Mouse (Mus musculus): Measurements from ENCODE around the gene Tuba1a.
A peak's percentile ranks its signal among the peaks of the same experiment; 100 is the strongest.
"Not testable (repeated sequence)": the region's sequence is repeated elsewhere in the genome, so short reads cannot be mapped to it uniquely, and the experiment has no call there.

The Tuba1a gene

GRCm38 (mm10) chr15:98956000-98956399 lies 2.5 kb upstream of the Tuba1a start:
- DNase-seq (ENCODE audit: low spot score in 2 of 2) = no peak

GRCm38 (mm10) chr15:98955324-98955723 lies 1.8 kb upstream of the Tuba1a start:
- no peak for DNase-seq (ENCODE audit: low spot score in 2 of 2)

- DNase-seq (ENCODE audit: low spot score in 2 of 2) = peak in 1 of 2 experiments; percentile 57
Observed at GRCm38 (mm10) chr15:98954425-98955253, 1.1 kb upstream of the Tuba1a start.

GRCm38 (mm10) chr15:98952751-98953400 lies 627 bp downstream of the Tuba1a start:
- DNase-seq (ENCODE audit: low spot score in 2 of 2) = peak in 1 of 2 experiments; percentile 64

GRCm38 (mm10) chr15:98952063-98952455 lies 1.4 kb downstream of the Tuba1a start:
- no peak for DNase-seq (ENCODE audit: low spot score in 2 of 2)

GRCm38 (mm10) chr15:98951122-98952062 lies 2.1 kb downstream of the Tuba1a start:
- not testable (repeated sequence) for DNase-seq (ENCODE audit: low spot score in 2 of 2)

GRCm38 (mm10) chr15:98949607-98949892 lies 4.0 kb downstream of the Tuba1a start:
- DNase-seq (ENCODE audit: low spot score in 2 of 2) = no peak

- no peak for DNase-seq (ENCODE audit: low spot score in 2 of 2)
Observed at GRCm38 (mm10) chr15:98948857-98949606, 4.5 kb downstream of the Tuba1a start.

GRCm38 (mm10) chr15:98948382-98948781 lies 5.1 kb downstream of the Tuba1a start:
- DNase-seq (ENCODE audit: low spot score in 2 of 2) = no peak

GRCm38 (mm10) chr15:98947884-98948283 lies 5.6 kb downstream of the Tuba1a start:
- no peak for DNase-seq (ENCODE audit: low spot score in 2 of 2)

- no peak for DNase-seq (ENCODE audit: low spot score in 2 of 2)
Observed at GRCm38 (mm10) chr15:98943133-98943532, 10.4 kb downstream of the Tuba1a start.

GRCm38 (mm10) chr15:98942081-98942480 lies 11.4 kb downstream of the Tuba1a start:
- DNase-seq (ENCODE audit: low spot score in 2 of 2) = no peak

- DNase-seq (ENCODE audit: low spot score in 2 of 2) = no peak
Observed at GRCm38 (mm10) chr15:98941539-98941938, 12.0 kb downstream of the Tuba1a start.

- DNase-seq (ENCODE audit: low spot score in 2 of 2) = no peak
Observed at GRCm38 (mm10) chr15:98940816-98941215, 12.7 kb downstream of the Tuba1a start.

- DNase-seq (ENCODE audit: low spot score in 2 of 2) = peak; percentile 90
Observed at GRCm38 (mm10) chr15:98934217-98934839, 19.2 kb downstream of the Tuba1a start, which contains the start of gene Tuba1b. Gene Tuba1b (minus strand): TSS chr15:98934565.

GRCm38 (mm10) chr15:98933833-98934216 lies 19.7 kb downstream of the Tuba1a start:
- DNase-seq (ENCODE audit: low spot score in 2 of 2) = peak; percentile 92 to 95

GRCm38 (mm10) chr15:98933004-98933671 lies 20.4 kb downstream of the Tuba1a start:
- not testable (repeated sequence) for DNase-seq (ENCODE audit: low spot score in 2 of 2)

GRCm38 (mm10) chr15:98930998-98931397 lies 22.5 kb downstream of the Tuba1a start:
- DNase-seq (ENCODE audit: low spot score in 2 of 2) = no peak

GRCm38 (mm10) chr15:98930017-98930734 lies 23.3 kb downstream of the Tuba1a start:
- DNase-seq (ENCODE audit: low spot score in 2 of 2) = no peak
